Mouse (Mus musculus): ENCODE measurements around the gene Zfp512. TPM values are rescaled to one million over a fixed set of nuclear protein-coding genes. Genes with fewer than 3 reads are reported as not detected.
A peak's percentile ranks its signal among the peaks of the same experiment; 100 is the strongest.
"Not testable (repeated sequence)": the region's sequence is repeated elsewhere in the genome, so short reads cannot be mapped to it uniquely, and the experiment has no call there.

Gene Zfp512
- polyA plus RNA-seq (2016; fragmentation: Nextera tagmentation; extraction: Ambion mirVana): 76.5 and 77.9 TPM in 2 replicates

GRCm38 (mm10) chr5:31451878-31452561 is at the start of gene Zfp512:
Gene Zfp512, plus strand, starts transcription at chr5:31452431.
- WGBS: 6% methylated on average over 23 of the region's 23 CpGs
- Histone ChIP-seq H3K4me1 (peaks cover 14% of the 10 kb centered on the region), H3K4me3 (peak within 1 kb of the TSS; percentile 65), H3K9me3 (no peaks in the 10 kb centered on the region), H3K27ac (replicated peaks) (peak within 1 kb of the TSS; percentile 80), H3K27me3 (replicated peaks; ENCODE audit: low read depth, poor library complexity, severe bottlenecking) (no peaks in the 10 kb centered on the region), H3K36me3 (replicated peaks) (peaks cover 3% of the 10 kb centered on the region; the same call in 1 of the 2 replicates)
- DNase-seq (ENCODE audit: low spot score): peak; percentile 97

- H3K4me3 ChIP-seq; H3K4me1 ChIP-seq; H3K36me3 ChIP-seq (replicated peaks); H3K9me3 ChIP-seq; H3K27me3 ChIP-seq (replicated peaks; ENCODE audit: low read depth, poor library complexity, severe bottlenecking); DNase-seq (ENCODE audit: low spot score); H3K27ac ChIP-seq (replicated peaks): not testable (repeated sequence)
- 95% methylated on average over 9 of the region's 9 CpGs for WGBS
Measured at GRCm38 (mm10) chr5:31434727-31435126, 17.5 kb upstream of the Zfp512 start.

- no peak overlapping the region for H3K4me3 ChIP-seq
- DNase-seq (ENCODE audit: low spot score): no peak
- H3K36me3 ChIP-seq (replicated peaks): 0 out of 2 replicates have a peak, but pooled peaks cover 2% of the 10 kb centered on the region
- peaks cover 14% of the 10 kb centered on the region for H3K4me1 ChIP-seq
- 89% methylated on average over 2 of the region's 2 CpGs for WGBS
- no peak overlapping the region for H3K27ac ChIP-seq (replicated peaks)
- no peaks in the 10 kb centered on the region for H3K9me3 ChIP-seq
- H3K27me3 ChIP-seq (replicated peaks; ENCODE audit: low read depth, poor library complexity, severe bottlenecking): no peaks in the 10 kb centered on the region
Measured at GRCm38 (mm10) chr5:31451336-31451735, 895 bp upstream of the Zfp512 start.

GRCm38 (mm10) chr5:31452562-31452878 is 289 bp downstream of the Zfp512 start:
- Histone ChIP-seq H3K4me3 (peak overlapping the region; percentile 65), H3K36me3 (replicated peaks) (peaks cover 8% of the 10 kb centered on the region; the same call in 1 of the 2 replicates), H3K4me1 (peaks cover 14% of the 10 kb centered on the region), H3K27me3 (replicated peaks; ENCODE audit: low read depth, poor library complexity, severe bottlenecking) (no peaks in the 10 kb centered on the region), H3K9me3 (no peaks in the 10 kb centered on the region), H3K27ac (replicated peaks) (peak overlapping the region; percentile 80)
- DNase-seq (ENCODE audit: low spot score): no peak
- WGBS: under 1% methylated on average over 11 of the region's 11 CpGs

- DNase-seq (ENCODE audit: low spot score): peak; percentile 16
- peak overlapping the region; percentile 80 for H3K27ac ChIP-seq (replicated peaks)
- H3K4me3 ChIP-seq: peak overlapping the region; percentile 65
- peaks cover 14% of the 10 kb centered on the region for H3K4me1 ChIP-seq
- no peaks in the 10 kb centered on the region for H3K9me3 ChIP-seq
- WGBS: 19% methylated on average over 7 of the region's 7 CpGs
- H3K36me3 ChIP-seq (replicated peaks): peaks cover 10% of the 10 kb centered on the region; the same call in 1 of the 2 replicates
- no peaks in the 10 kb centered on the region for H3K27me3 ChIP-seq (replicated peaks; ENCODE audit: low read depth, poor library complexity, severe bottlenecking)
Measured at GRCm38 (mm10) chr5:31452886-31453410, 717 bp downstream of the Zfp512 start.

GRCm38 (mm10) chr5:31467798-31468197 is 15.6 kb downstream of the Zfp512 start:
- Histone ChIP-seq H3K9me3 (no peaks in the 10 kb centered on the region), H3K4me3 (no peak overlapping the region), H3K4me1 (no peaks in the 10 kb centered on the region), H3K27me3 (replicated peaks; ENCODE audit: low read depth, poor library complexity, severe bottlenecking) (no peaks in the 10 kb centered on the region), H3K36me3 (replicated peaks) (peaks cover 78% of the 10 kb centered on the region), H3K27ac (replicated peaks) (no peak overlapping the region)
- 96% methylated on average over 3 of the region's 3 CpGs for WGBS
- DNase-seq (ENCODE audit: low spot score): no peak

GRCm38 (mm10) chr5:31469711-31470110 is 17.5 kb downstream of the Zfp512 start:
- no peak for DNase-seq (ENCODE audit: low spot score)
- no peak overlapping the region for H3K4me3 ChIP-seq
- peaks cover 95% of the 10 kb centered on the region for H3K36me3 ChIP-seq (replicated peaks)
- H3K27ac ChIP-seq (replicated peaks): no peak overlapping the region
- H3K27me3 ChIP-seq (replicated peaks; ENCODE audit: low read depth, poor library complexity, severe bottlenecking): no peaks in the 10 kb centered on the region
- WGBS: 86% methylated on average over 6 of the region's 6 CpGs
- no peaks in the 10 kb centered on the region for H3K4me1 ChIP-seq
- H3K9me3 ChIP-seq: no peaks in the 10 kb centered on the region

- DNase-seq (ENCODE audit: low spot score): peak; percentile 65
- Histone ChIP-seq H3K27me3 (replicated peaks; ENCODE audit: low read depth, poor library complexity, severe bottlenecking) (no peaks in the 10 kb centered on the region), H3K27ac (replicated peaks) (no peak overlapping the region), H3K36me3 (replicated peaks) (peaks cover 98% of the 10 kb centered on the region), H3K4me1 (no peaks in the 10 kb centered on the region), H3K9me3 (no peaks in the 10 kb centered on the region), H3K4me3 (no peak overlapping the region)
- WGBS: 78% methylated on average over 7 of the region's 7 CpGs
Measured at GRCm38 (mm10) chr5:31470334-31470733, 18.1 kb downstream of the Zfp512 start.

GRCm38 (mm10) chr5:31480536-31480935 is 28.3 kb downstream of the Zfp512 start:
- H3K36me3 ChIP-seq (replicated peaks): peaks cover 93% of the 10 kb centered on the region
- no peak overlapping the region for H3K27ac ChIP-seq (replicated peaks)

GRCm38 (mm10) chr5:31485440-31485839 is 33.2 kb downstream of the Zfp512 start, which contains the start of gene 4930548H24Rik:
Gene 4930548H24Rik, plus strand, starts transcription at chr5:31485740.
- no peak within 1 kb of the TSS for H3K27ac ChIP-seq (replicated peaks)
- no peaks in the 10 kb centered on the region for H3K9me3 ChIP-seq
- no peaks in the 10 kb centered on the region for H3K27me3 ChIP-seq (replicated peaks; ENCODE audit: low read depth, poor library complexity, severe bottlenecking)
- 95% methylated on average over 3 of the region's 3 CpGs for WGBS
- no peak for DNase-seq (ENCODE audit: low spot score)
- H3K4me1 ChIP-seq: no peaks in the 10 kb centered on the region
- no peak within 1 kb of the TSS for H3K4me3 ChIP-seq
- H3K36me3 ChIP-seq (replicated peaks): peaks cover 47% of the 10 kb centered on the region

More at GRCm38 (mm10) chr5:31480536-31480935, 28.3 kb downstream of the Zfp512 start:
- Histone ChIP-seq H3K4me3 (no peak overlapping the region), H3K9me3 (no peaks in the 10 kb centered on the region), H3K27me3 (replicated peaks; ENCODE audit: low read depth, poor library complexity, severe bottlenecking) (no peaks in the 10 kb centered on the region), H3K4me1 (no peaks in the 10 kb centered on the region)
- no peak for DNase-seq (ENCODE audit: low spot score)
- 90% methylated on average over 4 of the region's 4 CpGs for WGBS

- Histone ChIP-seq H3K9me3 (0 out of 2 replicates have a peak, but pooled peaks cover 3% of the 10 kb centered on the region), H3K4me1 (no peaks in the 10 kb centered on the region), H3K27ac (replicated peaks) (no peak overlapping the region), H3K27me3 (replicated peaks; ENCODE audit: low read depth, poor library complexity, severe bottlenecking) (no peaks in the 10 kb centered on the region), H3K36me3 (replicated peaks) (peaks cover 23% of the 10 kb centered on the region), H3K4me3 (no peak overlapping the region)
- WGBS: 96% methylated on average over 3 of the region's 3 CpGs
- DNase-seq (ENCODE audit: low spot score): no peak
Measured at GRCm38 (mm10) chr5:31487889-31488288, 35.7 kb downstream of the Zfp512 start.

GRCm38 (mm10) chr5:31489116-31489769 is 37.0 kb downstream of the Zfp512 start:
- H3K27ac ChIP-seq (replicated peaks): no peak overlapping the region
- H3K27me3 ChIP-seq (replicated peaks; ENCODE audit: low read depth, poor library complexity, severe bottlenecking): no peaks in the 10 kb centered on the region
- 70% methylated on average over 7 of the region's 7 CpGs for WGBS
- 0 out of 2 replicates have a peak, but pooled peaks cover 3% of the 10 kb centered on the region for H3K9me3 ChIP-seq
- peaks cover 15% of the 10 kb centered on the region for H3K36me3 ChIP-seq (replicated peaks)
- no peaks in the 10 kb centered on the region for H3K4me1 ChIP-seq
- no peak overlapping the region for H3K4me3 ChIP-seq
- no peak for DNase-seq (ENCODE audit: low spot score)
